Mouse (Mus musculus): ENCODE data around the gene Hesx1. TPM values are rescaled to one million over a fixed set of nuclear protein-coding genes. Genes with fewer than 3 reads are reported as not detected.

Gene Hesx1
- polyA plus RNA-seq, 1 experiment from 2014 or later, result 17.0 TPM

GRCm38 (mm10) chr14:26979808-26980207 is 14.4 kb upstream of the Hesx1 start:
- 78% methylated on average over 3 of the region's 3 CpGs for WGBS (ENCODE audit: insufficient replicate concordance)
- no peaks in the 10 kb centered on the region for H3K27me3 ChIP-seq
- ATAC-seq (ENCODE audit: low read depth) (no peak), DNase-seq (no peak)
- H3K4me3 ChIP-seq (replicated peaks), result no peak overlapping the region
- no peak overlapping the region for H3K9ac ChIP-seq
- no peak overlapping the region for H3K27ac ChIP-seq
- no peaks in the 10 kb centered on the region for H3K9me3 ChIP-seq (replicated peaks)
- peaks cover 8% of the 10 kb centered on the region for H3K4me1 ChIP-seq (replicated peaks)
- no peaks in the 10 kb centered on the region for H3K36me3 ChIP-seq
- H3K4me2 ChIP-seq, result no peak overlapping the region

- H3K27ac ChIP-seq, result no peak overlapping the region
- H3K4me2 ChIP-seq, result no peak overlapping the region
- H3K4me1 ChIP-seq (replicated peaks), result peaks cover 8% of the 10 kb centered on the region
- no peaks in the 10 kb centered on the region for H3K27me3 ChIP-seq
- H3K9ac ChIP-seq, result no peak overlapping the region
- DNase-seq (no peak), ATAC-seq (ENCODE audit: low read depth) (no peak)
- no peak overlapping the region for H3K4me3 ChIP-seq (replicated peaks)
- no peaks in the 10 kb centered on the region for H3K9me3 ChIP-seq (replicated peaks)
- H3K36me3 ChIP-seq, result no peaks in the 10 kb centered on the region
- WGBS (ENCODE audit: insufficient replicate concordance), result 81% methylated on average over 8 of the region's 8 CpGs
Observed at GRCm38 (mm10) chr14:26981021-26981420, 13.2 kb upstream of the Hesx1 start.

GRCm38 (mm10) chr14:26981494-26982149 is 12.6 kb upstream of the Hesx1 start:
- no peak overlapping the region for H3K4me3 ChIP-seq (replicated peaks)
- ATAC-seq (ENCODE audit: low read depth) (no peak), DNase-seq (no peak)
- H3K27me3 ChIP-seq, result no peaks in the 10 kb centered on the region
- H3K9me3 ChIP-seq (replicated peaks), result no peaks in the 10 kb centered on the region
- no peaks in the 10 kb centered on the region for H3K36me3 ChIP-seq
- H3K27ac ChIP-seq, result no peak overlapping the region
- H3K4me2 ChIP-seq, result no peak overlapping the region
- WGBS (ENCODE audit: insufficient replicate concordance), result 55% methylated on average over 5 of the region's 5 CpGs
- no peak overlapping the region for H3K9ac ChIP-seq
- peaks cover 5% of the 10 kb centered on the region for H3K4me1 ChIP-seq (replicated peaks)

GRCm38 (mm10) chr14:26982150-26982530 is 12.1 kb upstream of the Hesx1 start:
- DNase-seq (no peak), ATAC-seq (ENCODE audit: low read depth) (no peak)
- Histone ChIP-seq H3K4me3 (replicated peaks) (no peak overlapping the region), H3K36me3 (no peaks in the 10 kb centered on the region), H3K4me1 (replicated peaks) (0 out of 2 replicates have a peak, but pooled peaks cover under 1% of the 10 kb centered on the region), H3K27ac (no peak overlapping the region), H3K9me3 (replicated peaks) (no peaks in the 10 kb centered on the region), H3K4me2 (no peak overlapping the region), H3K27me3 (no peaks in the 10 kb centered on the region), H3K9ac (no peak overlapping the region)
- WGBS (ENCODE audit: insufficient replicate concordance), result 54% methylated on average over 5 of the region's 5 CpGs

- Histone ChIP-seq H3K27me3 (no peaks in the 10 kb centered on the region), H3K36me3 (no peaks in the 10 kb centered on the region), H3K27ac (no peak overlapping the region), H3K9ac (no peak overlapping the region), H3K9me3 (replicated peaks) (no peaks in the 10 kb centered on the region), H3K4me1 (replicated peaks) (peaks cover 5% of the 10 kb centered on the region), H3K4me2 (no peak overlapping the region), H3K4me3 (replicated peaks) (no peak overlapping the region)
- no peak for ATAC-seq (ENCODE audit: low read depth)
- WGBS (ENCODE audit: insufficient replicate concordance), result 44% methylated on average over 2 of the region's 2 CpGs
- DNase-seq, result no peak
Observed at GRCm38 (mm10) chr14:26988694-26989093, 5.5 kb upstream of the Hesx1 start.

GRCm38 (mm10) chr14:26991622-26992021 is 2.6 kb upstream of the Hesx1 start:
- ATAC-seq (ENCODE audit: low read depth) (no peak), DNase-seq (no peak)
- 76% methylated on average over 18 of the region's 18 CpGs for WGBS (ENCODE audit: insufficient replicate concordance)
- H3K4me2 ChIP-seq, result no peak overlapping the region
- peaks cover 14% of the 10 kb centered on the region for H3K4me1 ChIP-seq (replicated peaks)
- H3K9me3 ChIP-seq (replicated peaks), result no peaks in the 10 kb centered on the region
- H3K9ac ChIP-seq, result no peak overlapping the region
- no peak overlapping the region for H3K4me3 ChIP-seq (replicated peaks)
- H3K27me3 ChIP-seq, result no peaks in the 10 kb centered on the region
- H3K27ac ChIP-seq, result no peak overlapping the region
- no peaks in the 10 kb centered on the region for H3K36me3 ChIP-seq

GRCm38 (mm10) chr14:26993427-26993826 is 789 bp upstream of the Hesx1 start:
- ATAC-seq (ENCODE audit: low read depth) (no peak), DNase-seq (no peak)
- no peaks in the 10 kb centered on the region for H3K36me3 ChIP-seq
- peaks cover 14% of the 10 kb centered on the region for H3K4me1 ChIP-seq (replicated peaks)
- H3K9ac ChIP-seq, result no peak overlapping the region
- H3K27ac ChIP-seq, result no peak overlapping the region
- H3K4me3 ChIP-seq (replicated peaks), result no peak overlapping the region
- H3K4me2 ChIP-seq, result no peak overlapping the region
- H3K9me3 ChIP-seq (replicated peaks), result no peaks in the 10 kb centered on the region
- 42% methylated on average over 3 of the region's 3 CpGs for WGBS (ENCODE audit: insufficient replicate concordance)
- no peaks in the 10 kb centered on the region for H3K27me3 ChIP-seq

GRCm38 (mm10) chr14:26996257-26996656 is 2.0 kb downstream of the Hesx1 start:
- Histone ChIP-seq H3K27ac (no peak overlapping the region), H3K9ac (no peak overlapping the region), H3K27me3 (no peaks in the 10 kb centered on the region), H3K9me3 (replicated peaks) (no peaks in the 10 kb centered on the region), H3K4me1 (replicated peaks) (peaks cover 36% of the 10 kb centered on the region), H3K36me3 (no peaks in the 10 kb centered on the region), H3K4me3 (replicated peaks) (no peak overlapping the region), H3K4me2 (no peak overlapping the region)
- DNase-seq, result no peak
- ATAC-seq (ENCODE audit: low read depth), result no peak

- H3K27ac ChIP-seq, result peak overlapping the region; percentile 22
- peak overlapping the region; percentile 59 for H3K4me2 ChIP-seq
- WGBS (ENCODE audit: insufficient replicate concordance), result 3% methylated on average over 11 of the region's 11 CpGs
- peak overlapping the region; percentile 55 for H3K4me3 ChIP-seq (replicated peaks)
- no peaks in the 10 kb centered on the region for H3K36me3 ChIP-seq
- DNase-seq (peak; percentile 7), ATAC-seq (ENCODE audit: low read depth) (peak; percentile 87)
- peak overlapping the region; percentile 62 for H3K9ac ChIP-seq
- H3K4me1 ChIP-seq (replicated peaks), result peaks cover 25% of the 10 kb centered on the region
- H3K9me3 ChIP-seq (replicated peaks), result no peaks in the 10 kb centered on the region
- H3K27me3 ChIP-seq, result no peaks in the 10 kb centered on the region
Observed at GRCm38 (mm10) chr14:27000386-27000785, 6.2 kb downstream of the Hesx1 start.

- no peaks in the 10 kb centered on the region for H3K27me3 ChIP-seq
- ATAC-seq (ENCODE audit: low read depth) (no peak), DNase-seq (no peak)
- H3K4me2 ChIP-seq, result no peak overlapping the region
- peaks cover 22% of the 10 kb centered on the region for H3K4me1 ChIP-seq (replicated peaks)
- no peak overlapping the region for H3K4me3 ChIP-seq (replicated peaks)
- no peak overlapping the region for H3K9ac ChIP-seq
- WGBS (ENCODE audit: insufficient replicate concordance), result 76% methylated on average over 7 of the region's 7 CpGs
- no peaks in the 10 kb centered on the region for H3K9me3 ChIP-seq (replicated peaks)
- no peak overlapping the region for H3K27ac ChIP-seq
- H3K36me3 ChIP-seq, result no peaks in the 10 kb centered on the region
Observed at GRCm38 (mm10) chr14:27004906-27005305, 10.7 kb downstream of the Hesx1 start.

- no peak for DNase-seq
- Histone ChIP-seq H3K9me3 (replicated peaks) (no peaks in the 10 kb centered on the region), H3K9ac (no peak overlapping the region), H3K4me2 (no peak overlapping the region), H3K36me3 (no peaks in the 10 kb centered on the region), H3K4me3 (replicated peaks) (no peak overlapping the region), H3K27me3 (no peaks in the 10 kb centered on the region), H3K4me1 (replicated peaks) (peaks cover 17% of the 10 kb centered on the region), H3K27ac (no peak overlapping the region)
- WGBS (ENCODE audit: insufficient replicate concordance), result 25% methylated on average over 6 of the region's 6 CpGs
- ATAC-seq (ENCODE audit: low read depth), result no peak
Observed at GRCm38 (mm10) chr14:27005937-27006336, 11.7 kb downstream of the Hesx1 start.

- Histone ChIP-seq H3K4me1 (replicated peaks) (peaks cover 5% of the 10 kb centered on the region), H3K4me3 (replicated peaks) (no peak overlapping the region), H3K36me3 (no peaks in the 10 kb centered on the region), H3K9me3 (replicated peaks) (no peaks in the 10 kb centered on the region), H3K27ac (no peak overlapping the region), H3K4me2 (no peak overlapping the region), H3K27me3 (no peaks in the 10 kb centered on the region), H3K9ac (no peak overlapping the region)
- ATAC-seq (ENCODE audit: low read depth) (no peak), DNase-seq (no peak)
- WGBS (ENCODE audit: insufficient replicate concordance), result 61% methylated on average over 5 of the region's 5 CpGs
Observed at GRCm38 (mm10) chr14:27011561-27011960, 17.3 kb downstream of the Hesx1 start.
